Mouse (Mus musculus) ovary, postnatal 14 days (tissue): ENCODE results near the gene Alpi.

Experiments used
- DNase-seq: peaks from one replicate; pipeline ENCODE4 v3.0.0; 2022; ENCODE audit warnings: low spot score

The Alpi gene

DNA sequence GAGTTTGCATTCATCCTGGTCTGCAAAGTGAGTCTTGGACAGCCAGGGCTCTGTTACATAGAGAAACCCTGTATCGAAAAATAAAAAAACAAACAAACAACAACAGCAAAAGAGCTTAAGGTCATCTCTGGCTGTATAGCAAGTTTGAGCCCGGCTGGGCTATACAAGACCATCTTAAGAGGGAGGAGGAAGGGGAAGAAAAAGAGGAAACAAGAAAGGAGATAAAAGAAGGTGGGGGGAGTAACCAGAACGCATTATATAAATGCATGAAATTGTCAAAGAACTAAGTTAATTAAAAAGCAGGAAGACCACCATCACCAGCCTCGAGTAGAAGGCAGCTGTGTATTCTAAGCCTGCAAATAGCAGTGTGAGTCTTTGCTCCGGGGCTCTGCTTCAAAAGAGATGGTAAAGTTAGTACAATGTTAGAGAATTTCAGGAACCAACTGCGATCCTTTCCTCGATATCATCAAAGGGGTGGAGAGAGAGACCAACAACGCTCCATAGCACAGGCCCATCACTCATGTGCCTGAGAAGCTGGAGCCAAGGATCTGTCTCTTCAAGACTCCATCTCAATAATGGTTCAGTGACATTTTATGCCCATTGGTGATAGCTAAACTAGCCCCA lies 42.3 kb downstream of the Alpi start:
- no peak for DNase-seq

DNA sequence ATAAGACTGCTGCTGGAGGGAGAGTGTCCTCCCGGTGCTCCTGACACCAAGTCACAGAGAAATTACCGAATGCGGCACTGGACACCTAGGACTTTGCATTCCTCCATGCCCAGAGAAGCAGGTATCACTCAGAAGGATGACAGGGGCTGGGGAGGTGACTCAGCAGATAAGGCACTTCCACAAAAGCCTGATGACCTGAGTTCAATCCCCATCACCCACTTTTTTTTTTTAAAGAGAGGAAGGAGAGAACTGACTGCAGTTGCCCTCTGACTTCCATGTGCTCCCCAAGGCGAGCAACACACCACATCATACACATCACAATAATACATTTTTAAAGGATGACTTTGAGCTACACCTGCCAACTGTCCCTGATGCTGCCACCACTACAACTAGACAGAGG lies 44.3 kb downstream of the Alpi start:
- DNase-seq: no peak

DNA sequence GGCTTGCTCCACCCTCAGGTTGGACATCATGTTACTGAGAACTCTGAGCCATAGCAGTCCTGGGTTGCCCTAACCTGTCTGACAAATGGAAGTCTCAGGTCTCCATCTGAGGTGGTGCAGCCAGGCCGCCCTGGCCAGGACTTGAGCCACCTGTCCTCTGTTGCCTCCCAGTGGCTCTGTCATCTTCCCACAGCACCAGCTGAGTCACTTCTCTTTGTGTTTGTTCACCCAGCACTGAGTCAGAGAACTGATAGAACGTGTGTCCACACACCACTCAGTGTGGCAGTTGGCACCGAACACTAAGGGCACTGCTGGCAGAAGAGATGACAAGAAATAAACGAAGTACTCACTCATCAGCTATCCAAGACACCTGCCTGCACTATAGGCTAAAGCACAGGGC lies 50.0 kb downstream of the Alpi start:
- no peak for DNase-seq

DNA sequence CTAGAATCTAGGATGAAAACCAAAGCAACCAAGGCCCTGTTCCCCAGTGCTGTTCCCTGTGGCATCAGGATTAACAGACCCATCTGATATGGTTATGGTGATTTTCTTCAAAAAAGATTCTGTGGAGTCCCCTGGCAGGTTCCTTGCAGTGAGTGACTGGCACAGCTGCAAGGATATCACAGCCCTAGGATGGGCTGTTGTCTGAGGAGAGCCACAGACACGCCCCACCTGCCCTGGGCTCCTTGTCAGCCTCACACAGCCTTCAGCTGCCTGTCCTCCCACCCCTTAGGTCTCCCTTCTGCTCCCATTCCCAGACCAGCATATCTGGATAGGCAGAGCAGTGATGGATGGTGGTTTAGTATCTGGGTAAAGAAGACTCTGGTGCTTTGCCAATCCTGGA lies 50.7 kb downstream of the Alpi start:
- DNase-seq: no peak

DNA sequence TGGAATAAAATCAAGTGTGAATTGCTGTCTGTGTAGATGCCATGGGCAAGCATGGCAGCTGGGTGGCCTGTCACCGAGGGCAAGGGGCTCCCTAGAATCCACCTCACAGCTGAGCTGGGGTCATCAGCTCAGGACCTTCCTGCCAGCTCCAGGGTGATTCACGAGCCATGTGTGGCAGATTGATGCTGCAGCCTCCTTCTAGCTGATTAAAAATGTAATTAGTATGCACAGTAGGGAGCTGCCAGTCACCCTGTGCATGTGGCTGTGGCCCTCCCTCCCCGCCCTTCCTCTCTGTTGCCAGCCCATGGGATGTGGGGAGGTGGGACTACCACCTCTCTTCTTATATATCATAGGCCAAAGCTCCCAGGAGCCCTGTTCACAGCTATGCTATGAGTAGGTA lies 51.3 kb downstream of the Alpi start:
- DNase-seq: no peak
